Mouse (Mus musculus): ENCODE measurements around the gene Trp53.
A peak's percentile ranks its signal among the peaks of the same experiment; 100 is the strongest.
"Not testable (repeated sequence)": the region's sequence is repeated elsewhere in the genome, so short reads cannot be mapped to it uniquely, and the experiment has no call there.

The Trp53 gene

DNA sequence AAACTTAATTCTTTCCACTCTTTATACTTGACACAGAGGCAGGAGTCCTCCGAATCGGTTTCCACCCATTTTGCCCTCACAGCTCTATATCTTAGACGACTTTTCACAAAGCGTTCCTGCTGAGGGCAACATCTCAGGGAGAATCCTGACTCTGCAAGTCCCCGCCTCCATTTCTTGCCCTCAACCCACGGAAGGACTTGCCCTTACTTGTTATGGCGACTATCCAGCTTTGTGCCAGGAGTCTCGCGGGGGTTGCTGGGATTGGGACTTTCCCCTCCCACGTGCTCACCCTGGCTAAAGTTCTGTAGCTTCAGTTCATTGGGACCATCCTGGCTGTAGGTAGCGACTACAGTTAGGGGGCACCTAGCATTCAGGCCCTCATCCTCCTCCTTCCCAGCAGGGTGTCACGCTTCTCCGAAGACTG is at the start of gene Trp53, which contains the start of gene Wrap53:
Trp53 (plus strand) TSS at position 269 of the 424 bp plus-strand sequence.
Wrap53 (minus strand) TSS at position 165 of the 424 bp plus-strand sequence.
- peak; percentile 89 to 91 for DNase-seq

DNA sequence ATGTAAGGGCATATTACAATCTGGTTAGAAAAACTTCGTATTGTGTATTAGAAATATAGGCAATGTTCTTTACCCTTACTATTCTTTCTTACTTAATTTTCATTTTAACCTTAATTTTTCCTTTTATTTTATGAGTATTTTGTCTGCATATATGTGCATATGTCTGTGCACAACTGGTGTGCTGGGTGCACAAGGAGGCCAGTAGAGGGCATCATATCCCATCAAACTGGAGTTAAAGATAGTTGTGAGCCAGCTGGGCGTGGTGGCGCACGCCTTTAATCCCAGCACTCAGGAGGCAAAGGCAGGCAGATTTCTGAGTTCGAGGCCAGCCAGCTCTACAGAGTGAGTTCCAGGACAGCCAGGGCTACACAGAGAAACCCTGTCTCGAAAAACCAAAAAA is 49.4 kb upstream of the Trp53 start:
- not testable (repeated sequence) for DNase-seq

DNA sequence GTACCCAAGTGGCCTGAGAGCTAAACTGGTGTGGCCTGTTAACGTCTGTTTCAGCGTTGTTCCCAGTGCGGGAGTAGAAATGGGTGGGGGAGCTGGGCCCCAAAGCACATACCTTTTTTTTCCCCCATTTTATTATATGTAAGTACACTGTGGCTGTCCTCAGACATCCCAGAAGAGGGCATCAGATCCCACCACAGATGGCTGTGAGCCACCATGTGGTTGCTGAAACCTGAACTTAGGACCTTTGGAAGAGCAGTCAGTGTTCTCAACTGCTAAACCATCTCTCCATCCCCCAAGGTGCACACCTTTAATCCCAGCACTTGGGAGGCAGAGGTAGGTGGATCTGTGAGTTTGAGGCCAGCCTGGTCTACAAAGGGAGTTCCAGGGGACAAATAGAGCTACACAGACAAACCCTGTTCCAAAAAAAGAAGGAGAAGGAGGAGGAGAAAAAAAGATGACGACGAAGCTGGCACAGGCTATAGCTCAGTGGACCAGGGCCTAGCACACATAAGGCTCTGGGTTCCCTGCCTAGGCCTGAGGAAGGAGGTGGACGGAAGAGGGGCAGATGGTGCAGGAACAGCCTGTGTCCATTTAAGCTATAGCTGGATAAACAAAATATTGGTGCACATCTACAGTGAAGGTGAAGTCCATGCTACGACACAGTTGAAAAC is 47.5 kb upstream of the Trp53 start:
- no peak for DNase-seq

DNA sequence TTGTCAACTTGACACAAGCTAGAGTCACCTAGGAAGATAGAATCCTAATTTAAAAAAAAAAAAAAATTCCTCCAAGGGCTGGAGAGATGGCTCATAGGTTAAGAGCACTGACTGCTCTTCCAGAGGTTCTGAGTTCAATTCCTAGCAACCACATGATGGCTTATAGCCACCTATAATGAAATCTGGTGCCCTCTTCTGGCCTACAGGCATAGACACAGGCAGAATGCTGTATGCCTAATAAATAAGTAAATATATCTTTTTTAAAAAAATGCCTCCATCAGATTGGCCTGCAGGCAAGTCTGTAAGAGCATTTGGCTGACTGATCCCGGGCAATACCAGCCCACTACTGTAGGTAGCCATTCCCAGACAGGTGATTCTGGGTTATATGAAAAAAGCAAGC is 45.2 kb upstream of the Trp53 start:
- DNase-seq = no peak

DNA sequence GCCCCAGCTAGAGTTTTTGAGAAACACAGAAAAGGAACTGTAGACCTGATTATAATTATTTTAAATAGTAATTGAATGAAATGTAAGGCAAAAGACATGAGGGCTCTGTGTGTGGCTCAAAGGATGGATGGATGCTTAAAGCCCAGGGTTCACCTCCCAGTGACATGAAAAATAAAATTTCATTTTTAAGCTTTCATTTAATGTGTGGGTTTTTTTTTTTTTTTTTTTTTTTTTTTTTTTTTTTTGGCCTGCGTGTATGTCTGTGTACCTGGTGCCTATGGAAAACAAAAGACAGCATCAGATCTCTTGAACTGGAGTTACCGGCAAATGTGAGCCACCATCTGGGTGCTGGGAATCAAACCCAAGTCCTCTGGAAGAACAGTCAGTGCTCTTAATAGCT is 39.5 kb upstream of the Trp53 start:
- no peak for DNase-seq

DNA sequence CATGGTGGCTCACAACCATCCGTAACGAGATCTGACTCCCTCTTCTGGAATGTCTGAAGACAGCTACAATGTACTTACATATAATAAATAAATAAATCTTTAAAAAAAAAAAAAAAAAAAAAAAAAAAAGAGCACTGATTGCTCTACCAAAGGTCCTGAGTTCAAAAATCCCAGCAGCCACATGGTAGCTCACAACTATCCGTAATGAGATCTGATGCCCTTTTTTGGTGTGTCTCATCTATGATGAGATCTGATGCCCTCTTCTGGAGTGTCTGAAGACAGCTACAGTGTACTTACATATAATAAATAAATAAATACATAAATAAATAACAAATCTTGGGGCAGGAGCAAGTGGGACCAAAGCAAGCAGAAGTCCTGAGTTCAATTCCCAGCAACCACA is 38.4 kb upstream of the Trp53 start:
- DNase-seq = not testable (repeated sequence)

DNA sequence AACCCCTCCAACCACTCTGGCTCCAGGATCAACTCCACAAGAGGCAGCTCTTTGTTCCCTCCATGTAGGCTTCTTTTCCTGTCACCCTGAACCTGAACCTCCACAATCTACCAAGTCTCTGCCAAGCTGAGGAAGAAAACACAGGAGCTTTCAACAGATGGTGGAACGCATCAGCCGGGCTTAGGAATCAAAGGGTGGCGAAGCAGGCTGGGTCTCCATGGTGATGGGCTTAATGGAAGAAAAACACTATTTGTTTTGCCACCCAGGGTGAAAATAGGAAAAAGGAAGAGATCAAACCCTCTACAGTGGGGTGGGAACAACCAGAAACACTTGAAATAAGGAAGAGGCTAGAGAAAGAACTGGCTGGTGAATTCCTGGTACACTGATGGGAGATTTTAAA is 36.6 kb upstream of the Trp53 start:
- no peak for DNase-seq

DNA sequence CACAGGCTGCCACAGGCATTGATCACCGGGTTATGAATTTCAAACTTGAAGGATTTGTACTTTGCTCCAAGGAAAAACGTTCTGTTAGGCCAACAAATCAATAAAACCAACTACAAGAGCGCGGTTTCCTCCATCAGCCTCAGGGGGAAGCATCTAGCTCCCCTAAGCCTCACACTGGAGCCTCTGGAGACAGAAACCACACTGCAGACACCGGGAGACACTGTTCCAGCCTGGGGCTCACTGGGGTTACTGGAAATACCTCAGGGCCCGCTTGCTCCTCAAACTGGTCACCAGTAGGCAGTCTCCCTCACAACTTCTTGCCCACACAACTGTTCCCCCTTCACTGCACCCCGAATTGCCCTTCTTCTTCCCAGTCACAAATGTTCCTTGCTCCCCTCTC is 34.2 kb upstream of the Trp53 start:
- DNase-seq = no peak

DNA sequence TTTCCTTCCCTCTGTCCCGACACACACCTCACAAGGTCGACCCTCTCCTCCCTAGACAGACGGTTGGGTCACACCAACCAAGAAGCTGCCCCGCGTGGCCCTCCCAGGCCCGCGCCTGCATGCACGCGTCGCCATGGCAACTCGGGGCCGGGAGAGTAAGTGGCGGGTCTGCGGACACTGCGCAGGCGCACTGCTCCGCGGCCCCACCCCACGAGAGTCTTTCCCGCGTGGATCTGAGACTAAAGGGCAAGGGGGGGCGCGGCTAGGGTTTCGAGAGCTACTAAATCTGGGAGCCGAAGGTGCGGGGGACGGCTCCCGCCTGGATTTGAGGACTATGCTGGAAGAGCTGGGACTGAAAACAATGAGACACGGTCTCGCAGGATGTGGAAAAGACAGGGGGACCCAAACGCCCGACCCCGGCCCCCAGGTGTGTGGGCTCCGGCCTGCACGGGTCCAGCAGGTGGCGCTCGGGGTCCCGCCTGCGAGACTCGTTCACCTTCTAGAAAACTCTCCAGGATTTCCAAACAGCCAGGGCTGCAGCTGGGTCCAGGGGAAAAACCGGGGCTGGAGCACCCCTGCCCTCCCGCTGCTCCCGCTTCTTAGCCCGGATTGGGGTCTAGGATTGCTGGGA is 33.6 kb upstream of the Trp53 start:
- peak; percentile 82 to 83 for DNase-seq

DNA sequence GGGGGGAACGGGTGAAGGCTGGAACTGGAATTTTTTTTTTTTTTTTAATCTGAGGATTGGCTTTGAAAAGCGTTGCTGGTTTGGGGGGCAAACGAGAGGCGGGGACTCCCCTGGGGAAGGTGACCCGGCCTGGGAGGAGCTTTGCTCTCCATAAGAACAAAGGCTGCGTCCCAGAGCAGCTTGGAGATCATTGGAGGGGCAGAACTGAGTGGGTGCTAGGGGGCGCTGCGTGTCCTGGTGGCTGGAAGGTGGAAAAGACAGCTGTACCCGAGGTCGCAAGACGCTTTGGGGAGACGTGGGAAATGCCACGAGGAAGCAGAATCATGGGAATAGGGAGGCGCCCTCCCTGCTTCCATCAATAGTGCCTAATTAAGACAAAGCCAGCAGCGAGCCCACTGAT is 33.1 kb upstream of the Trp53 start:
- peak; percentile 57 to 65 for DNase-seq

DNA sequence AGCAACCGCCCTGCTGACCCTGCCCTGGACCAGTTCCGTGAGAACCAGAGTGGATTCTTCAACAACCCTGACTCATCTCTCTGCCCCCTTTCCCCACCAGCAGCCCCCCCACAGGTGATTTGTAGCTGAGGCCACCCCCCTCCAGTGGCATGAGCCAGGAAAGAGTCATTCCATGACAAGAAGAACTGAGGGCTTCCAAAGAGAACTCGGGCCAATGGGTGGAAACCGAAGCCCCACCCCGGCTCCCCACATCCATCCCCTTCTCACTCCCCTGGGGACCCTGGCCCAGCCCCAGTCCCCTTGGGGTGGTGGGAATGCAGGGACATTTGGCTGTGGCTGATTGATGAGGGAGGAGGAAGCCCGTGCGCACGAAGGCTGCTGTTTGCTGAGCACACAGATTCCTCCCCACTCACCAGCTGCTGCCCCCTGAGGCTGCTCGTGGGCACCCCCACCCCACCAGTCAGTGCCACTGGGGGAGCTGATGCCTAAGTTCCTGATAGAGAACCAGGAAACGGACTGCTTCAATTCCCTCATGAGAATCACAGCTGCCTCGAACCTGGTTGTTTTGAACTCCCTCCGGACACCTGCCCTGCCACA is 31.0 kb upstream of the Trp53 start, which contains the start of gene Dnah2:
Dnah2 (minus strand) TSS at position 51 of the 597 bp plus-strand sequence.
- no peak for DNase-seq

DNA sequence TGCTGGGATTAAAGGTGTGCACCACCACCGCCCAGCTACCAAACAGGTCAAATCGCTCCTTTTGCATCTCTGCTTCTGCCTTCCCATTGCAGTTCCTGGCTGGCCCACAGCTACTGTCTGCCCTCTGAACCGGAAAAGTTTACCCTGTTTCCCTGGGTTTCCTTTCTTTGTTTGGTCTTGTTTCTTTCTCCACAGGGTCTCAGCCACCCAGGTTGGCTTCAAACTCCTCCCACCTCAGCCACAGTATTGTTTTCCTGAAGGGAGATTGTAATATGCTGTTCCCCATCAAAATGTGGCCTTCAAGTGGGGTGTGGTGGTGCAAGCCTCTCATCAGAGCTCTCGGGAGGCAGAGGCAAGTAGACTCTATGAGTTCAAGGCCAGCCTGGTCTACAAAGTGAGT is 28.8 kb upstream of the Trp53 start:
- DNase-seq = no peak

DNA sequence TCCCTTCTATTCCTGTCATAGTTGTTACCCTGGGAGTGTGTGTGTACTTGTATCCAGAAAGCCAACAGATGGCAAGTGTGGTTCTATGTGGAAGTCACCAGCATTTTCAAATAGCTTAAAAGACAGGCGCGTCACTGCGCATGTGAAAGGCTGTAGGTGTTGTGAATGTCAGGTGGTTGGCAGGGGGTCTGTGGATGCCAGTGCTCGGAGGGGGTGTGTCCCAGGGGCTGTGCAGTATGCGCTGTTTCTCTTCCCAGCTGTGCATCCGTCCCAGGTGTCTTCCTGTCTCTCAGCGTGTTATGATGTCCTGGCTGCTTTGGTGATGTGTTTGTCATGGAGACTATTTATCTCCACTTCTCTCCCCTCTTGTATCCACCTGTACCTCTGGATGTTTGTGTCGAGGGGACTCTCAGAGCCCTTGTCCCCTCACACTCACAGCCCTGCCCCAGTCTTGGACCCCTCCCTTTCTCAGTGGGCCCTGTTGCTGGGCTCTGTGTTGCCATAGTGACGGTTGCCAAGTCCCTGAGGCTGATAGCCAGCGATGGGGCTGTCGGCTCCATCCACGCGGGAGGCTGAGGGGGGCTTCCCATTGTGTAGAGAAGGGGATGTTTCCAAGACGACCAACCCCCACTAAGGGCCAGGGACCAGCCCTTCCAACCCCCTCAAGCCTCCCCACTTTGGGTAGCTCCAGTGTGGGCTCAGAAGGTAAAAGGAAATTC is 27.4 kb upstream of the Trp53 start:
- DNase-seq = peak; percentile 37 to 63

DNA sequence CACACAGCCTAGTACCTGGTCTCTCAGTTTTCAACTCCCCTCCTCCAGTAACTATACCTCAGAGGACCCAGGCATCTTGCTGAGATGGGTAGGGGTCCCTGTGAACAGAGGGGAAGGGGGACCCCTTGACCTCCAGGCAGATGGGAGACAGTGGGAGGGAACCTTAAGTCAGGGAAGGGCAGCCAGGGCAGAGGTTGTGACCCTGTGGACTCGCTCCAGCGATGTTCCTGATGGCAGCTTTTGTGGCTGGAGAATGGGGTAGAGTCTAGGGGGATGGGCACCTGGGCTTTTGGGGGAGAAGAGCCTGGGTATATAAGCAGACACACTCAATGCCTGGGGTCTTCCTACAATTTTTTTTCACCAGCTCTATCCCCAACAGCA is 26.8 kb upstream of the Trp53 start:
- DNase-seq = no peak

DNA sequence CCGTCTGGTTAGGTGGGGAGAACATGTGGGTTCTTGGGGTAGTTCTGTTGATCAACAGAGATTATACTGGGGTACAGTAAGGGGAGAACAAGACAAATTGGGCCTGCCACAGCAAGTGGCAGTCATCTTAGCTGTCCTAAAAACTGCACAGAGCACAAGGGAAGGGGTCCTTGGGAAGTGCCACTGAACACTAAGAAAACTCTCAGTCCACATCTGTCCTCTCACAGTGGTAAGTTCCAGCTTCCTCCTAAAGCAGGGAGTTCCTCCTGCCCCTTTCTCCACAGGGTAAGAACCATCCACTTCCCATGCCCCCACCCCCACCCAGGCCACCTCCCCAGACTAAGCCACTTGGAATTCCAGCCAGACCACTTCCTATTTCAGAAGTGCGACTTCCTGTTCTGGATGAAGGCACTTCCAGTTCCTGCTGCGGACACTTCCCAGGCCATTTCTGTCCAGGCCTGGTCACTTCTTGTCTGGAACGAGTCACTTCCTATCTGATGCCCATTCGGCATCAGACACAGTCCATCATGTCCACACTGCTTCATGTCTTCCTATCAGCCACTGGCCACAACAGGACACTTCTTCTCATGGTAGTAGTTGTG is 25.5 kb upstream of the Trp53 start:
- DNase-seq = no peak

DNA sequence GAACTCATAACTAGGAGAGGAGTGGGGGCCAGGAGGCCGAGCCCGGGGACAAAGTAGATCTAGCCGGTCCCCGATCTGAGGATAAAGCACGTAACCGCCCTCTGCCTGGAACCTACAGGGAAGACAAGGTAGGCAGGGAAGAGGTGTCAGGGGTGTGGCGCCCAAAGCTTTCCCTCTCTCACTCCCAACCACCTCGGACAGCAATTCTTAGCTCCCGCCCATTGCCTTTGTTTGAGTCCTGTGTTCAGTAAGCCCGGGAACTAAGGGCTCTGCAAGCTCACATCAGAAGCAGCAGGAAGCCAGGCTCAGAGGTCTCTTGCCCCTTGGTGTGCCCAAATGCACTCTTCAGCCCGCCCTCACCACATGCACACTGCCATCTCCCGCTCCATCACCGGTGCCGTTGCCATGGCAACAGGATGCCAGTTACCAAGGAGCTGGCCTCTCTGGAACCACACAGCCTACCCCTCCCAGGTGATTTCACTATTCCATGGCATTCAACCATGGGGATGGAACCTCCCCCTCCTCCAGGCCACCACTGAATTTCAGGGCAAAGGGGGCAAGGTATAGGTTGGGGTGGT is 22.7 kb upstream of the Trp53 start:
- no peak for DNase-seq

DNA sequence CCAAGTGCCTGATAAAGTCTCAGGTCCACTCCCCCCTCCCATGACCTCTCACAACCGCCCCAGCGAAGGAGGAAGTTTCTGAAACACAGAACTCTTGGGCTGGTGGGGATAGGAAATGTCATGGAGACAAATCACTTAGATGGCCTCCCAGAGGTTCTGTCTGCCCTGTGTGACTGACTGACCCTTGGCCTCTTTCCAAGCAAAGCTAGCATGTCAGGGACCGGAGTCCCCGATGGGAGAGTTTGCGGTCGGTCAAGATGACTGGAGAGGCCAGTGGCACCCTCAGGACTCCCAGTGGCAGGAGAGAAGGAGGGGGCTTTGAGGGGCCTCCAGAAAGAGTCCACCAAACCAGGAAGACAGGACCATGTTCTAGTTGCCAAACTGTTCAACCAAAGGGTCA is 21.4 kb upstream of the Trp53 start:
- DNase-seq = no peak

DNA sequence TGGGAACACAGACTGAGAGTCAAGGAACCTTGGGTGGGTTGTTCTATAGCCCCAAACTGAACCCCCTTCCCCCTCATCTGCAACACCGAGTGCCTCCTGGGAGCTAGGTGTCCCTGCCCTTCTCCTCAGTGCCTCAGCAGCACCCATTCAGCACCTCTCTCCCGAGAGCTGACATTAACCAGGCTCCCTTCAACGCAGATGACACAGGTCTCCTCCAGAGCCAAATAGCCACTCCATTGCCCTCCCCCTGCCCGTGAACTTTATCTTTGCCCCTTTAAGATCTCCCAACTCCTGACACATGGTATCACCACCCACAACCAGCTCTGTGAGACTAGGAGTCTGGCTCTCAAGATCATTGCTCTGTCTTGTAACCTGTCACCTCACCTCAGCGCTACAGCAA is 21.0 kb upstream of the Trp53 start:
- DNase-seq = no peak

DNA sequence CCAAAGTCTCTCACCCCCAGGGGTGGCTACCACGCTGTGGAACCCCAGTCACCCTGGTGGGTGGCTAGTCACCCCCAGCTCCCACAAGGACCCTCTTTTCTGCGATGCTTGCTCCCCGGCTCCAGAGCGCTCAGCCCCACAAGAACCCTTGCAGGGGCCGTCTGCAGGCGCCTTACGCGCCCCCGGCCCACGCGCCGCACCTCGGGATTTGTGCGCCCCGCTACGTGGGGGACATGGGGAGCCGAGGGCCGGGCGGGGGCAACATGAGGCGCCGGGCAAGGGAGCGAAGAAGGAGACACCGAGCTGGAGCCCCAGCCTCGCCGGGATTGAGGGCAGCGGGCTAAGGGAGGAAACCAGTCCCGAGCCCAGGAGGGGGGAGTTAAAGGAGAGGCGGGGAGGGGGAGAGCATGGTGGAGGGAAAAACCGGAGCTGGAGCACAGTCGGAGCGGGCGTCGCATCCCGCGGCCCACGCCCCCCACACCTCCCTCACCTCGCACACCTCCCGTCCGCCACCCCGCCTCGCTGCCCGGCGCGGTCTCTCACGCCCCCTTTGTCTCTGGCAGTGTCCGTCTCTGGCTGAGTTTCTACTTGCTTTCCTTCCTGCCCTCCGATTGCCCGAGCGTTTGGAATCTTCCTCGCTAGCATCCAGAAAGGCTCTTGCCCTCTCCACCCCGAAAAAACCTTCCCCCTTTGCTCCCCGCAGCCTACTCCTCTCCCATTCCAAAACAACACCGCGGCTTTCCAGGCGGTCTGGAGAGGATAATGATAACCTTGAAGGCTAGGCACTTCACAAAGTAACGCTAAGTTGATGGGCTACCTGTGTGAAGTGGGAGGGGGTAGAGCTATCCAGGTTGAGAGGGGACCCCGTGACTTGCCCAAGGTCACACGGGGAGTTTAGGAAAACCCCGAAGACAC is 20.1 kb upstream of the Trp53 start, which contains the start of gene Efnb3:
Efnb3 (minus strand) TSS at position 355 of the 915 bp plus-strand sequence.
- DNase-seq = no peak

DNA sequence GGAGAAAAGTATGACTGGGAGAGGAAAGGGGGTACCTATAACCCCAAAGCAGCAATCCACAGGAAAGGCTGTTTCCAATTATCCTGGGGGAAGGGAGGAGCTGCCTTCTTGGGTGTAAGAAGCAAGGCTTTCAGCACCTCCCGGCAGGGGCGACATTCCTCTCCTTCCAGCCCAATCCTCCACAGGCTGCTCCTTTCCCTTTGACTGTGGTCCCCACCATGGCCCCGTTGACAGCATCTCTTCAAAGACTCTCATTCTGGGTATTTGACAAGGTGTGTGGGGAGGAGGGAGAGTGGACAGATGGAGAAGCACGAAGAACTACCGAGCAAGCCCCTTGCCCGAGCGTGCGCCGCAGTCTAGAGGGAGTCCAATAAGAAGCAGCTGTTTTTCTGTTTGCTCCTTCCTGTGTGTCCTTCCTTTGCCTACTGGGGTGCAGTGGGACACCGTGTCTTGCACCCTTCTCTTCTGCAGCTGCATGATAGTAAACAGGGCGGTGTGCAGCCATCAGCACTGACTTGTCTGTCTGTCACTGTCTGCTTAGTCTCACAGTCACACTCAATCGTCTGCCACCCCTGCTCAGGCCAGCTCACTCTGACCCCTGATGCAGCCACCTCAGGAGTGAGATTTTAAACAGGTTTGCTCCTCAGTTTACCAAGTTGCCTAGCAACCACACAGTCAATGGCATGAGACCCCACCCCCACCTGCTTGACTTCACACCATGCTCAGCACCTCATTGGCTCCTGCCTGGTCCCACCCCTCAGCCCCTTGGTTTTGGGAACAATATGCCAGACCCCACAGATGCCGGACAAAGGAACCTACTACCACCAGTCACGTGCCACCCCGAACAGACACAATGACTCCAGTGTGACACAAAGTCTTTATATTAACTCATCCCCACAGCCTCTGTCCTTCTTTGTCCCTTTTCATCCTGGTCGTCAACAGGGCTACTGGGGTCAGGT is 19.0 kb upstream of the Trp53 start:
- DNase-seq = no peak

All from thymus, postnatal 36 days (tissue).